Mouse (Mus musculus): ENCODE results near the gene Cd81.

DNA sequence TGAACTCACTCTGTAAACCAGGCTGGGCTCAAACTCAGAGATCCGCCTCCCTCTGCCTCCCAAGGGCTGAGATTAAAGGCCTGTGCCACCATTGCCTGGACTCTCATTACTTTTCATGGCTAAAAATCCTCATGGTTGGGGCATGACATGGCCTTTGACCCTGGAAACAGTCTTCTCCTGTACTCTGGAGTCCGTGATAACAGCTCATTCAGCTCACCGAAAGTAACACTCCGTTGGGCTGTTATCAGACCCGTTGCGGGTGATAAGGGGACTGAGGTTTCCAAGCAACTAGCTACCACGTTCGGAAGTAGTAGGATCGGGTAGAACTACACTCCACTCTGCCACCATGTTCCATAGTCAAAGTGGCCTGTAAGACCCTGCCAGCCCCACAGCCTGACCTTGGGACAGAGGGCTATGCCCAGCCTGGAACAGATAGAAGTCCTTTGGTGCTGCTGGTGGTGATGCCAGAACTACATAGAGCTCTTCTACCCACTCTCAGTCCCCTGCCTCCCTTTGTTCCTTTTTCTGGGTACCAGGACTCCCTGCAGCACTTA is 5.2 kb downstream of the Cd81 start:
- TF ChIP-seq CTCF (IDR thresholded peaks at IDR 0.05; ENCODE audit: low read depth) (no peak), EP300 (IDR thresholded peaks at IDR 0.05; ENCODE audit: low read depth) (peak; percentile 75)
